ENCODE assay signal across 10 mouse cellular contexts in genomic region chr5:39832565-39832964, GRCm38 (mm10).
DNase-seq lines count a peak whose midpoint lies in the region; ATAC-seq lines count a peak whose summit lies in the region.
"Had no signal": no experiment of that assay in that cellular context is flagged by ENCODE, and none has a peak within 500 bp of the region (broad histone marks: within the 10 kb centered on the region; RNA-seq: fewer than 3 reads in every experiment).

No protein-coding gene starts in this region.

- ATAC-seq in cerebellum, adult (ENCODE audit: insufficient number of reproducible peaks, low FRiP score, low TSS enrichment): peak; percentile 78
- no peak for ATAC-seq in inflammation-experienced regulatory T-cells, adult 6 months

- no peak for DNase-seq in cerebellum, postnatal 4 days (ENCODE audit: low spot score in 2 of 2)
- DNase-seq in ovary, postnatal 14 days (ENCODE audit: low spot score): peak; percentile 2
- DNase-seq in ovary, postnatal 10 days (ENCODE audit: low spot score): no peak
- peak; percentile 53 for DNase-seq in heart, adult 8-10 months (ENCODE audit: low spot score)
- DNase-seq in skeletal muscle tissue, adult 2 months (ENCODE audit: low read depth, low spot score): peak; percentile 5
- DNase-seq in layer of hippocampus, adult 8-10 months (ENCODE audit: low spot score in 2 of 2): no peak
- DNase-seq: layer of hippocampus, postnatal 36 days; thymus, postnatal 25 days had no signal

Comparison
In these comparisons a context has a peak if more than half of its experiments do, and no peak if none do; other contexts are left out.
1. DNase-seq: peak in ovary, postnatal 14 days (single experiment), heart, adult 8-10 months (single experiment) and skeletal muscle tissue, adult 2 months (single experiment); none in cerebellum, postnatal 4 days (0 of 2), ovary, postnatal 10 days (single experiment) and layer of hippocampus, adult 8-10 months (0 of 2).